Mouse (Mus musculus): ENCODE measurements around the gene Ednra. TPM values are rescaled to one million over a fixed set of nuclear protein-coding genes. Genes with fewer than 3 reads are reported as not detected.

Ednra gene
- polyA plus RNA-seq, 1 experiment = 1.1 TPM

- no peak overlapping the region for H3K4me3 ChIP-seq
- no peaks in the 10 kb centered on the region for H3K27me3 ChIP-seq (ENCODE audit: control insufficient read depth, insufficient read depth, insufficient read length)
- H3K79me2 ChIP-seq (ENCODE audit: control insufficient read depth, insufficient read depth) = no peaks in the 10 kb centered on the region
- no peak overlapping the region for H3ac ChIP-seq (ENCODE audit: control insufficient read depth, insufficient read length)
- H3K4me2 ChIP-seq (ENCODE audit: low read depth) = no peak overlapping the region
- H3K36me3 ChIP-seq (ENCODE audit: control insufficient read depth, insufficient read depth) = no peaks in the 10 kb centered on the region
- no peak for TF ChIP-seq MYOD1 (IDR thresholded peaks at IDR 0.05; ENCODE audit: control insufficient read depth in 1 of 3, insufficient read length in 2 of 3, low read depth in 2 of 3)
- TF ChIP-seq USF1 (IDR thresholded peaks at IDR 0.05; ENCODE audit: low read depth) = no peak
- no peak for TF ChIP-seq E2F4 (IDR thresholded peaks at IDR 0.05; ENCODE audit: insufficient read depth)
- no peak for TF ChIP-seq TCF12 (IDR thresholded peaks at IDR 0.05; ENCODE audit: insufficient read depth, poor library complexity, severe bottlenecking)
- TF ChIP-seq POLR2A (IDR thresholded peaks at IDR 0.05; ENCODE audit: insufficient read length, low read depth) = no peak
- no peak for TF ChIP-seq REST (IDR thresholded peaks at IDR 0.05; ENCODE audit: insufficient read depth, insufficient read length)
- TF ChIP-seq POLR2AphosphoS2 (IDR thresholded peaks at IDR 0.05; ENCODE audit: insufficient read length, low read depth) = no peak
- TF ChIP-seq MAX (IDR thresholded peaks at IDR 0.05; ENCODE audit: low read depth) = no peak
- TF ChIP-seq TCF3 (IDR thresholded peaks at IDR 0.05; ENCODE audit: insufficient read length, low read depth) = no peak
- no peak for TF ChIP-seq CEBPB (IDR thresholded peaks at IDR 0.05; ENCODE audit: insufficient read depth, poor library complexity, severe bottlenecking)
- no peak for TF ChIP-seq SRF (IDR thresholded peaks at IDR 0.05; ENCODE audit: control insufficient read depth, insufficient read length, low read depth)
- TF ChIP-seq MYOG (IDR thresholded peaks at IDR 0.05; ENCODE audit: control insufficient read depth in 1 of 3, insufficient read depth in 1 of 3, insufficient read length in 2 of 3, low read depth in 2 of 3) = no peak
Measured at GRCm38 (mm10) chr8:77725406-77725805, 1.1 kb upstream of the Ednra start.

DNA sequence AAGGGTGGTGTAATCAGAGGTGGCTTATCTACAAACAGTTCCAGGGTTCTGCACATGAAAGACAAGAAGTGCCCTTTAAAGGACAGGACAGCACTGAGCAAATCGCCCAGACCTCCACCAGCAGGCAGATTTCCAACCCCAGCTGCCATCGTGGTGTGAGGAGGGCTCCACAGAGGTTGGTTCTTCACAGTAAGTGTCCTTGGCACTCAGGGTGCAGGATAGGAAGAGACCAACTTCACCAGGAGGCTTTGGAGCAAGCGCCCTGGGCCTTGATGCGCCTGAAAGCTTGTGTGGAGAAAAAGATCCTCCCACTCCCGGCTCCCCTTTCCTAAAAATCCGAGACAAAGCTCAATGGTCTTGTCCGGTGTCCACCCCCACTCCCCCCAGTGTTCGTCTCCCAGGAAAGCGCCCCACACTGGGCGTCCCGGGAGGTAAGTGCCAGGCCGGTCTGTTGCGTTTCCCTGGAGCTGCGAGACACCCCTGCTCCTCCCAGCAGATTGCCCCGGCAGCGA is 674 bp downstream of the Ednra start:
- peak overlapping the region; percentile 14 for H3K4me3 ChIP-seq
- H3K79me2 ChIP-seq (ENCODE audit: control insufficient read depth, insufficient read depth) = no peaks in the 10 kb centered on the region

DNA sequence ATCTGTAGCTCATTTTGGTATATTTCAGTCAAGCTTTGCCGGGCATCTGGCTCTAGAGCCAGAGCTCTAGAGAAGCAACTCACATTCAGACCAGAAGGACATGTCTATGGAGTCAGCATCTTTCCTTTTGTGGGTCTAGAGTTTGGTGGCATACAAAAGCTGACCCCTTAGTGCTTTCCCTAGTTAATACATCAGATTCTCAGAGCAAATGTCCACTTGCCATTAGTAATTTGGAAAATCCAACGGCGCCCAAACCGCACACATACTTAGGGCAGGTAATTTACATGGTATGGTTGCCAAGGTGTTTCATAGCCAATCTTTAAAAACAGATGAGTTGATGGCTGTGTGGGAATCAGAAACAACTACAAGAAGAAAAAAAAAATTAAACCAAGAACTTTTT is 1.2 kb downstream of the Ednra start:
- Histone ChIP-seq H3K27me3 (ENCODE audit: control insufficient read depth, insufficient read depth, insufficient read length) (no peaks in the 10 kb centered on the region), H3K4me2 (ENCODE audit: low read depth) (no peak overlapping the region), H3ac (ENCODE audit: control insufficient read depth, insufficient read length) (no peak overlapping the region), H3K4me3 (peak overlapping the region; percentile 14), H3K36me3 (ENCODE audit: control insufficient read depth, insufficient read depth) (no peaks in the 10 kb centered on the region), H3K79me2 (ENCODE audit: control insufficient read depth, insufficient read depth) (no peaks in the 10 kb centered on the region)
- TF ChIP-seq REST (IDR thresholded peaks at IDR 0.05; ENCODE audit: insufficient read depth, insufficient read length) (no peak), SRF (IDR thresholded peaks at IDR 0.05; ENCODE audit: control insufficient read depth, insufficient read length, low read depth) (no peak), MAX (IDR thresholded peaks at IDR 0.05; ENCODE audit: low read depth) (no peak), USF1 (IDR thresholded peaks at IDR 0.05; ENCODE audit: low read depth) (no peak), POLR2AphosphoS2 (IDR thresholded peaks at IDR 0.05; ENCODE audit: insufficient read length, low read depth) (no peak), CEBPB (IDR thresholded peaks at IDR 0.05; ENCODE audit: insufficient read depth, poor library complexity, severe bottlenecking) (no peak), MYOG (IDR thresholded peaks at IDR 0.05; ENCODE audit: control insufficient read depth in 1 of 3, insufficient read depth in 1 of 3, insufficient read length in 2 of 3, low read depth in 2 of 3) (no peak), MYOD1 (IDR thresholded peaks at IDR 0.05; ENCODE audit: control insufficient read depth in 1 of 3, insufficient read length in 2 of 3, low read depth in 2 of 3) (no peak), E2F4 (IDR thresholded peaks at IDR 0.05; ENCODE audit: insufficient read depth) (no peak), TCF12 (IDR thresholded peaks at IDR 0.05; ENCODE audit: insufficient read depth, poor library complexity, severe bottlenecking) (no peak), POLR2A (IDR thresholded peaks at IDR 0.05; ENCODE audit: insufficient read length, low read depth) (no peak), TCF3 (IDR thresholded peaks at IDR 0.05; ENCODE audit: insufficient read length, low read depth) (no peak)

More for the DNA sequence above, 674 bp downstream of the Ednra start:
- H3K36me3 ChIP-seq (ENCODE audit: control insufficient read depth, insufficient read depth) = no peaks in the 10 kb centered on the region
- H3K4me2 ChIP-seq (ENCODE audit: low read depth) = peak overlapping the region; percentile 56
- TF ChIP-seq TCF3 (IDR thresholded peaks at IDR 0.05; ENCODE audit: insufficient read length, low read depth) = no peak
- no peak for TF ChIP-seq SRF (IDR thresholded peaks at IDR 0.05; ENCODE audit: control insufficient read depth, insufficient read length, low read depth)
- no peak for TF ChIP-seq E2F4 (IDR thresholded peaks at IDR 0.05; ENCODE audit: insufficient read depth)
- TF ChIP-seq TCF12 (IDR thresholded peaks at IDR 0.05; ENCODE audit: insufficient read depth, poor library complexity, severe bottlenecking) = no peak
- no peaks in the 10 kb centered on the region for H3K27me3 ChIP-seq (ENCODE audit: control insufficient read depth, insufficient read depth, insufficient read length)
- H3ac ChIP-seq (ENCODE audit: control insufficient read depth, insufficient read length) = no peak overlapping the region

- no peaks in the 10 kb centered on the region for H3K36me3 ChIP-seq (ENCODE audit: control insufficient read depth, insufficient read depth)
- H3K4me3 ChIP-seq = no peak overlapping the region
- H3K4me2 ChIP-seq (ENCODE audit: low read depth) = no peak overlapping the region
- no peaks in the 10 kb centered on the region for H3K27me3 ChIP-seq (ENCODE audit: control insufficient read depth, insufficient read depth, insufficient read length)
- no peak overlapping the region for H3ac ChIP-seq (ENCODE audit: control insufficient read depth, insufficient read length)
- TF ChIP-seq E2F4 (IDR thresholded peaks at IDR 0.05; ENCODE audit: insufficient read depth) = no peak
- TF ChIP-seq POLR2AphosphoS2 (IDR thresholded peaks at IDR 0.05; ENCODE audit: insufficient read length, low read depth) = no peak
- no peak for TF ChIP-seq SRF (IDR thresholded peaks at IDR 0.05; ENCODE audit: control insufficient read depth, insufficient read length, low read depth)
- no peak for TF ChIP-seq MAX (IDR thresholded peaks at IDR 0.05; ENCODE audit: low read depth)
- TF ChIP-seq REST (IDR thresholded peaks at IDR 0.05; ENCODE audit: insufficient read depth, insufficient read length) = no peak
- no peak for TF ChIP-seq USF1 (IDR thresholded peaks at IDR 0.05; ENCODE audit: low read depth)
- no peaks in the 10 kb centered on the region for H3K79me2 ChIP-seq (ENCODE audit: control insufficient read depth, insufficient read depth)
Measured at GRCm38 (mm10) chr8:77718933-77719332, 5.3 kb downstream of the Ednra start.

DNA sequence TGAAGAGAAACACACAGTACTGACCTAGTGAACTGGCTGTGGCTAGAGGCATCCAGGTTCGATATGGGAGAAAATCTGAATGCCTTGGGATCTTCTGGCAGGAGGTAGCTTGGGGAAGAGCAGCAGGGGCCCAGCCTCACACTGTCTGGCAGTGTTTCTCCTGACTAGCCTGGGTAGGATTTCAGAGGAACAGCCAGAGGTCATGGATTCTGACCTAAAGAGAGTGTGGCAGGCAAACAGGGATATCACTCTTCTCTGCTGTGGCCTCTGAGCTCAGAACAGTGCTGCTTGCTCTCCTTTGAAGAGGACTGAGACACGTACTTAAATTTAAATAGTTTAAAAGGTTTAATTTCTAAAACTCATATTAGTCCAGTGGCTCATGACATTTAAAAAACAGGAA is 7.2 kb downstream of the Ednra start:
- no peak overlapping the region for H3K4me2 ChIP-seq (ENCODE audit: low read depth)
- no peaks in the 10 kb centered on the region for H3K79me2 ChIP-seq (ENCODE audit: control insufficient read depth, insufficient read depth)
- TF ChIP-seq MYOD1 (IDR thresholded peaks at IDR 0.05; ENCODE audit: control insufficient read depth in 1 of 3, insufficient read length in 2 of 3, low read depth in 2 of 3) (no peak), E2F4 (IDR thresholded peaks at IDR 0.05; ENCODE audit: insufficient read depth) (no peak), TCF3 (IDR thresholded peaks at IDR 0.05; ENCODE audit: insufficient read length, low read depth) (no peak), CEBPB (IDR thresholded peaks at IDR 0.05; ENCODE audit: insufficient read depth, poor library complexity, severe bottlenecking) (no peak), TCF12 (IDR thresholded peaks at IDR 0.05; ENCODE audit: insufficient read depth, poor library complexity, severe bottlenecking) (no peak), SRF (IDR thresholded peaks at IDR 0.05; ENCODE audit: control insufficient read depth, insufficient read length, low read depth) (no peak), POLR2AphosphoS2 (IDR thresholded peaks at IDR 0.05; ENCODE audit: insufficient read length, low read depth) (no peak), MYOG (IDR thresholded peaks at IDR 0.05; ENCODE audit: control insufficient read depth in 1 of 3, insufficient read depth in 1 of 3, insufficient read length in 2 of 3, low read depth in 2 of 3) (no peak), MAX (IDR thresholded peaks at IDR 0.05; ENCODE audit: low read depth) (no peak), USF1 (IDR thresholded peaks at IDR 0.05; ENCODE audit: low read depth) (no peak), POLR2A (IDR thresholded peaks at IDR 0.05; ENCODE audit: insufficient read length, low read depth) (no peak)
- H3ac ChIP-seq (ENCODE audit: control insufficient read depth, insufficient read length) = no peak overlapping the region
- H3K36me3 ChIP-seq (ENCODE audit: control insufficient read depth, insufficient read depth) = no peaks in the 10 kb centered on the region
- H3K4me3 ChIP-seq = no peak overlapping the region
- no peaks in the 10 kb centered on the region for H3K27me3 ChIP-seq (ENCODE audit: control insufficient read depth, insufficient read depth, insufficient read length)
